Mouse (Mus musculus): Measurements from ENCODE around the gene Tmem175.

Gene Tmem175

GRCm38 (mm10) chr5:108678296-108678854, 48.8 kb downstream of the Tmem175 start:
- peak; percentile 59 to 80 for DNase-seq

DNA sequence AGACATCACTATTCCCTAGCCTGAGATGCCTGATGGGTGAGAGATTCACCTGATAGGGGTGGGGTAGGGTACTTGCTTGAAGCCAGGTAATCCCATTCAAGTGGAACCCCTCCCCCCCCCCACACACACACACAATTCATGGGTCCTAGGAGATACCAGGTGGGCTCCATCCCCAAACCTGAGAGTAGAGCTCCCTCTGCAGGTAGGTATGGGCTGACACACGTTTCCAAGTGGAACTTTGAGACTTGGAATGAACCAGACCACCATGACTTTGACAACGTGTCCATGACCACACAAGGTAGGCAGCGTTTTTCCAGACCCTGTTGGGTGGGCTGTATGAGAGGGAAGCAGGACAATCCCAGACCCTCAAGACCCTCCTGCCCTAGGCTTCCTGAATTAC, 50.3 kb downstream of the Tmem175 start:
- DNase-seq = peak in 1 of 2 experiments; percentile 34

DNA sequence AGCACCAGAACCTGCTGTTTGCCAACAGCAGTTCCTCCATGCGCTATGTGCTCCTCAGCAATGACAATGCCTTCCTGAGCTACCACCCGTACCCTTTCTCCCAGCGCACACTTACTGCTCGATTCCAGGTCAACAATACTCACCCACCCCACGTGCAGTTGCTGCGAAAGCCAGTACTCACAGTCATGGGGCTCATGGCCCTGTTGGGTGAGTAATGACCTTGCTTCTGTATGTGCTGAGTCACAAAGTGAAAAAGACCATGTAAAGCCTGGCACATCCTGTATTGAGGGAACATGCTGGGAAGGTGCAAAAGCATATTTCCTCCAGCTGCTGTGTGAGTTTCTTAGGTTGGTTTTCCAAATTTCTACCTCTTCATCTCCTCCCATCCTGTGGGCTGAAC, 51.3 kb downstream of the Tmem175 start:
- DNase-seq = no peak

DNA sequence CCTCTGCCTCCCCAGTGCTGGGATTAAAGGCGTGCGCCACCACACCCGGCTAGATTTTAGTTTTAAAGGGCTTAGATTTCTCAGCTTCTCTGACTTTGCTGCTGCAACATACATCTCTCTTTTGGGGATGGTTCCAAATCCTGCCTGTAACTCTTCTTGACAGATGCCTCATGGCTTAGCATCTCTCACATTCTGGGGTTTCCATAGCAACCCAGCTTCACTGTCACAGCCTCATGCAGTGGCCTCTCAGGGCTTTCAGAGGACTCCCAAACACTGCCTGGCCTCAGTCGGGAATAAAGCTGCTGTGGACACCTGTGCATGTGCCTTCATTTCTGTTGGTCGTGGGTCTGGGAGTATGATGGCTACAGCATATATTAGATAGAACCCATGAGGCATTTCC, 59.5 kb downstream of the Tmem175 start:
- no peak for DNase-seq

DNA sequence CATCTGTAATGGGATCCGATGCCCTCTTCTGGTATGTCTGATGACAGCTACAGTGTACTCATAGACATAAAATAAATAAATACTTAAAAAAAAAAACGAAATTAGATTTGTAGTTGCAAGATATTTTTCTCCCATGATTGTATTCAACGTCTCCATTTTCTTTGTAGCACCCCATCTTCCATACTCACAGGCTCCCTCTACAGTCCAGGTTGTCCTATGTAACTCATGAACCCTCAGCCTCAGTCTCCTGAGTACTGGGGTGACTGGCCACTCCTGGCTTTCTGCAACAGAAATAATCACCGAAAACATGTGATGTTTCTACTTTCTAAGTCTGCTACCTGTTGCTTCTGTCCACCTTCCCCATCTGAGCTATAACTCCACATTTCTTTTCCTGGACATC, 61.6 kb downstream of the Tmem175 start:
- no peak for DNase-seq

- DNase-seq = peak; percentile 79 to 89
Observed at GRCm38 (mm10) chr5:108692271-108692670, 62.7 kb downstream of the Tmem175 start, which contains the start of gene Fgfrl1. Gene Fgfrl1, plus strand, starts transcription at chr5:108692382.

DNA sequence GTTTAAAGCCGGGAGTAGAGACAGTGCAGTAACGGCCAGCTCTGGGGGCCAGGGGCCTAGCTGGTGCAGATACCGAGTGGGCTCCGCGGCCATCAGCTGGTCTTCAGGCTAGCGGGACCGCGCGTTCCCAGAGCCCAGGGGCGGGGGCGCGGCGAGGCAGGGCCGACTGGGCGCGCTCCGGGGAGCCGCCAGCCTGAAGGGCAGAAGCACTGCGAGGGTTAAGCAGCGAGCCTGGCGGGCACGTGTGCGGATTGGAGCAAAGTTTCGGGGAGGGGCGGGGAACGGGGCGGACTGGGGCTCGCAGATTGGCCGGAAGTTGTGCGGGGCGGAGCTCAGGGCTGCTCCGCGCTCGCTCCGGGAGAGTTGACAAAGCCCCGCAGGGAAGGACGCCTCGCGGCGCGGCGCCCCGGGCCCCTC, 64.3 kb downstream of the Tmem175 start:
- peak; percentile 92 to 96 for DNase-seq

DNA sequence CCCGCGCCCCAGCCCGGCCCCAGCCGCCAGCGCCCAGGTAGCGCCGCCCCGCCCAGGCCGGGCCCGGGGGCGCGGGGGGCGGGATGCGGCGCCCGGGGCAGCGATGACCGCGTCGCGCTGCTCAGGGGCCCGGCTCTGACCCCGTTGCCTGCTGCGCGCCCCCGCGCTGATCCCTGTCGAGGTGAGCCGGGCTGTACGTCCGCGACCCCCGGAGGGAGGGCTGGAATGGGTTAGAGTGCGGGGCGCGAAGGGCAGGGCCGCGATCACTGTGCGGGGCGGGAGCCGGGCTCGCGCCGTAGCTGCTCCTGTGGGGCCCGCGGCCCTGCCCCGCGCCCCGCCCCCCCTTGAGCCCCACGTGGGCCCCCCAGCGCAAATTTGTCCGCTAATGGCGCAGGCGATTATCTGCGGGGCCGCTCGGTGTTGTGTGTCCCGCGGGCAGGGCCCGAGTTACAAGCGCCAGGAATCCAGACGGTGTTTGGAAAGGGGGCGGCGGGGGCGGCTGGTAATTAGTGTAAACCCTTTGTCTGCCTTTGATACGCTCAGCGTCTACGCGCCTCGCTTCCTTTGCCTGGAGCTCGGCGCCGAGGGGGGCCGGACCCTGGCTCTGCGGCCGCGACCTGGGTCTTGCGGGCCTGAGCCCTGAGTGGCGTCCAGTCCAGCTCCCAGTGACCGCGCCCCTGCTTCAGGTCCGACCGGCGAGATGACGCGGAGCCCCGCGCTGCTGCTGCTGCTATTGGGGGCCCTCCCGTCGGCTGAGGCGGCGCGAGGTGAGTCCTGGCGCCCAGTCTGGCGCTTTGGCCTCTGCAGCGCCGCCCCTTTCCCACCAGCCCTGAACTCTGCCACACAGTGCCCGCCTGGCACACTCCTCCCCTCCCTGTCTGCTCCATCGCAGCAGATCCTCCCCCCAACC, 65.0 kb downstream of the Tmem175 start:
- DNase-seq = peak; percentile 62 to 88

- DNase-seq = no peak
Observed at GRCm38 (mm10) chr5:108695861-108696260, 66.3 kb downstream of the Tmem175 start.

GRCm38 (mm10) chr5:108696542-108696941, 67.0 kb downstream of the Tmem175 start:
- DNase-seq = no peak

- DNase-seq = no peak
Observed at GRCm38 (mm10) chr5:108697341-108697753, 67.8 kb downstream of the Tmem175 start.
